Mouse (Mus musculus) heart, postnatal 10 days (tissue): ENCODE results near the gene Pgpep1. TPM values are rescaled to one million over a fixed set of nuclear protein-coding genes. Genes with fewer than 3 reads are reported as not detected.

Source experiments
- DNase-seq, 2 experiments: peaks; one replicate each; pipeline ENCODE4 v3.0.0; 2021
- intact Hi-C: fragments of 180-260 bp; cut with DNase I; formaldehyde crosslinking; loops from one replicate; pipeline ENCODE4 v1.15.1; 2025
- total RNA-seq, 2 experiments: library from RNA; stranded (reverse); gene quantifications; 2 replicates each; pipeline ENCODE4 v1.2.3; 2021

The Pgpep1 gene
- total RNA-seq, 2 experiments from 2014 or later = 39.6 to 42.9 TPM

DNA sequence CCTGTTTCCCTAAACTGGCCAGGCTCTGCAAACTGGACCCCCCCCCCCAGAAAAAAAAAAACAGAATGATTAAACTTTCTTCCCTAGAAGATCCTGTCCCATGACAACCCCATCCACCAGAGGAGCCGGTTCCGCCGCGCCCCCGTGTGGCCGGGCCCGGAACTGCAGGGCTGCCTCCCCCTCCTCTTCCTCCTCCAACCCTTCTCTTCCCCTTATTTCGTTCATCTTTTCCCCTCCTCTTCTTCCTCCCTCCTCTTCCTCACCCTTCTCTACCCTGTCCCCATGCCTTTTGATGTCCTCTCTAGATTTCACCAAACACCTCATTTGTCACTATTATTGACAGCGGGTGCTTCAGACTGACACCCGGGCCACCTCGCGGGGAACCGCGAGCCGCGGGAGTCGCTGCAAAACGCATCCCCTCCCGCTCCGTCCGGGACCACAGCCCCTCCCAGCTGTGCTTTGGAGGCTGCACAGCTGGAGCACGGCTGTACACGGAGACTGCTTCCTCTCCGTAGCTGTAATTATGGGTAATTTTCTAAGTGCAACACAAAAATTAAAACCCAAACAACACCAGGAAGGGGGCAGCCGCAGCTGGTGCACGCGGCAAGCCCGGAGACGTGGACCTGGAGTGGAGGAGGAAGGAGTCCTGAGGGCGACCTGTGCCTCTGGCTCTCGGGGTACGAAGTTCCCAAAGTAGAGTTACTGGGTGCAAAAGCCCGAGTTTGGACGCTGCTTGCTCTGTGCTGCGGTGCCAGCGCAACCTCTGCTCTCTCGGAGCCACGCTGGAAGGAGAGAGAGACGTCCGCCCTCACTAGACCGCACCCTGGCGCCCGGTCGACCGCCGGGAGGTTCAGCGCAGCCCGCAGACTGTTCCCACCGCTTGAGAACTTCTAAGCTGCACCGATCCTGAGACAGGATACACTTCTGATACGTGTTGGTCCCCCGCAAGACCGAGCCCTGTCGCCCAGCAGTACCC is 49.1 kb downstream of the Pgpep1 start:
- intact Hi-C loops = loop anchor here (5.0 kb wide), 2 partner anchors 41 to 91 kb away; partner anchors contain the start of gene Iqcn
- peak; percentile 90 to 92 for DNase-seq

DNA sequence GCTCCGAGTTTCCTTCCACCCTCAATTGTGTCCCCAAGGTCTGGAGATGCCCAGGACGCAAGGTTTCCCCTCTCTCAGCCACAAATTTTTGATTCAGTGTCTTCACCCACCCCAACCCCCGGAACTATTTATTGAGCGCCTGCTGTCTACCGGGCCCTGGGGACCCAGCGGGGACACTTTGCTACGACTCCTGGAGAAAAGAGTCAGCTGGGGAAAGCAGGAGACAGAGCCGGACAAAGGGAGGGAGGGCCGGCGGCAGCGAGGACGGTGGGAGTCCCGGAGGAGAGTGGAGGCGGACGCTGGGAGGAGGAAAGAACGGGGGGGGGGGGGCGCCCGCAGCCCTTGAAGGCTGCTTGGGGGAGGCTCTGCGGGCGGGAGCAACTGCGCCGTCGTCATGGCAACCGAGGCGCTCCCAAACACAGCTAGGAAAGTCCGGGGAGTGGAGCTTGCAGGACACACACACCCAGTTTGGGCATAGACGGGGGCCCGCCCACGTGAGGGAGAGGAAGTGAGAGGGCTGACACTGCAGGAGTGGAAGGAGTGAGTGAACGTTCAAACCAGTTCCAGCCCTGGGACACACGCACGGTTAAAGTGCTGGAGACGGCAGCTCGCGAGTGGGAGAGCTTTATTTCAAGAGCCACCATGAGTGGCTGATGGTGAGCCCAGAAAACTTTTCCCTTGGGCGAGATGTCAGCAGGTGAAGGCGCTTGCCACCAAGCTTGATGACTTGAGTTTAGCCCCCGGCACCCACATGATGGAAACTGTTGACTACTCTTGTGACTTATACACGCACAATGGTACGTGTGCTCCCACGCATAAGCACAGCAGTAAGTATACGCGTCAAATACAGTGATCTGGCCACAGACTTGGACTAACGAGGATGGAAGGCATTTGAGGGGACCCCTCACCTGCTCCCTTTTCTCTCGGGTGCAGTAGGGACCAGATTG is 50.1 kb downstream of the Pgpep1 start:
- intact Hi-C loops = loop anchor here (5.0 kb wide), 2 partner anchors 42 to 92 kb away; partner anchors contain the start of gene Iqcn
- peak; percentile 92 for DNase-seq

- DNase-seq = peak; percentile 93
- intact Hi-C loops = no loop called here
These were observed 50.8 kb downstream of the Pgpep1 start for GRCm38 (mm10) chr8:70609368-70609848.

- no peak for DNase-seq
- intact Hi-C loops = no loop called here
These were observed 51.3 kb downstream of the Pgpep1 start, which contains the start of gene Ssbp4 for GRCm38 (mm10) chr8:70608749-70609367. TSS of gene Ssbp4 (minus strand) at chr8:70608872.

DNA sequence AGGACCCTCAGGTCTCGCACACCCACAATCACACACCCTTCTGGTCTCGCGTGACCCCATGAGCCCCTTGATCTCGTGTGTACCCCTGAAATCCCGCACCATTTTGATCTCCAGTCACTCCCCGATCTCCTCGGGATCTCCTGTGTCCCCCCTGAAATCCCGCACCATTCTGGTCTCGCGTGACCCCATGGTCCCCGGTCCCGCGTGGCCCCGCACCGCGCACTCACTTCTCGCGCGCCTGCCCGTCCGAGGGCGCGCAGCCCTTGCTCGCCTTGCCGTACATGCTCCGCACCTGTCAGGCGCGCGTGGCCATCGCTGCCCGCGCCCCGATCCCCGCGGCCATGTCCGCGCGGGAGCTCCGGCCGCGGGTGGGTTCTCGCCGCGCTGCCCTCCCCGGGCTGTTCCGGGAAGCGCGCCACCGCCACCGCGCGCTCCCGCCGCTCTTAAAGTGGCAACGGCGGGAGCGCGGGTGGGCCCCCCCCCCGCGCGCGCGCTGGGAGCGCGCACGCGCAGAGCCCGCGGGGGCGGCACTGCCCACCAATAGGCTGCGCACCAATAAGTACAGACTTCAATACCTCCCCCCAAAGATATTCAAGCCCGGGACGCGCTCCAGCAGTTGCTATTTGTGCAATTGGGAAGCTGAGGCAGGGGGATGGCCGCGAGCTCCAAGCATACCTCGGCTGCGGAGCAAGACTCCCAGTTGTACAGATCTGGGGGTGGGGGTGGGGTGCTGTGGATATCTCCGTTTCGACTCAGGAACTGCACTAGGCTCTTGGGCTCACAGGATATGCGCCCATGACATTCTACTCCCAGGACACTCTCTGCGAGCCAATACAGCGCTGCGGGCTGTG is 52.1 kb downstream of the Pgpep1 start:
- intact Hi-C loops = no loop called here
- peak; percentile 64 to 70 for DNase-seq

- intact Hi-C loops = no loop called here
These were observed 52.6 kb downstream of the Pgpep1 start for GRCm38 (mm10) chr8:70607603-70607897.

GRCm38 (mm10) chr8:70606780-70607602 is 53.2 kb downstream of the Pgpep1 start:
- no peak for DNase-seq
- intact Hi-C loops = no loop called here

More at GRCm38 (mm10) chr8:70607603-70607897, 52.6 kb downstream of the Pgpep1 start:
- DNase-seq = no peak

DNA sequence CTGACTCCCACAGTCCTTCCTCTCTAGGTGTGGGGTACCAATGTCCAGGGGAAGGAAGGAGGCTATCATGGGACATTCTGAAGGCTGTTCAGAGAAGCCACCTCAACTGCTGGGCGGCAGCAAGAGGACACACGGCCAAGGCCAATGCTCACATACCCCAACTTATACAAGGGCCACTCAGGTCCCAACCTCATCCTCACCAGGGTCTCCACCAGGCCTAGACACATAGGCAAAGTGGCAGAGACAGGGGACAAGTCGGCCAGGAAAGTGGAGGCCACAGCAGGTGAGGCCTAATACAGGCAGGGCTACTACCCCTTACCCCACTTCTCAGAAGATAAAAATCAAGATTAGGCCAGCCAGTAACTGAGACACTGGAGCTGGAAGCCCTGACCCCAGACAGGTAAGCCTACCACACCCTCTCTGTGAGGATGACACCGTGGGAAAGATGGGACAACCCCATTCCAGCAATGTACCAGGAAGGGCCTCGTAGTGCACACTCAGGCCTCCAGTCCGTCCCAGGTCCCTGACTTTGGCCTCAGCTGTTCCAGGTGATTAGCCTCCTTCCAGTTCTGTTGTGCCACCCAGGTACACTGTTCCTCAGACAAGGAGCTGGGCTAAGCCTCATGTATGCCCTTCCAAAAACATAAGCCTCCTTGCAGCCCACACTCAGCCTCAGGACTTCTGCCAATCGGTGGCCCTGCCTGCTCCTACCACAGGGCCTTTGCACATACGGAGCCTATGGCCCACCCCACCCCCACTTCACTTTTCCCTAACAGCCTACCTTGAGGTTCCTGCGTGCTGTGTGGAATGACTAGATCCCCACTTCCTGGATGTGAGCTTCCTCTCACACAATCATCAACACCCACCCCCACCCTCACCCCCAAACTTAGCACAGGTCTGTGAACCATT is 54.1 kb downstream of the Pgpep1 start:
- intact Hi-C loops = no loop called here
- no peak for DNase-seq

DNA sequence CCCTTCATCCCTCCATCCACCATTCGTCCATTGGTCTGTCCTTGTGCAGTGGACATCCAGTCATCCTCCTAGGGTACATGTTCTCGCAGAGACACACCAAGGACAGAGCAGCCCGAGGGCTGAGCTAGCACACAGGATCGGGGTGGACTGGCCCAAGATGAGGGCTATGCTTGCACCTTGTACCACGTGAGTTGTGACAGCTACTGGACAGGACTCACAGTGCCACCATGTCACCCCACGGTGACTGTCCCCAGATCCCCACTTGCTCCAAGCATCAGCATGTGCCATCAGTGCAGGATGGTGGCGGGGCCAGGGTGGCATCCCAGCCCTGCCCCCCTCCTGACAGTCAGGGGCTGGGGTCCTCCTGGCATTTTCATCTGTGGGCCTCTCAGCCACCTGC is 55.6 kb downstream of the Pgpep1 start:
- DNase-seq = no peak
- intact Hi-C loops = no loop called here

GRCm38 (mm10) chr8:70602139-70602811 is 57.9 kb downstream of the Pgpep1 start:
- no peak for DNase-seq
- intact Hi-C loops = no loop called here

- DNase-seq = peak; percentile 78 to 84
- intact Hi-C loops = no loop called here
These were observed 58.9 kb downstream of the Pgpep1 start for GRCm38 (mm10) chr8:70601271-70601649.

- intact Hi-C loops = no loop called here
- peak; percentile 61 to 71 for DNase-seq
These were observed 59.5 kb downstream of the Pgpep1 start for GRCm38 (mm10) chr8:70600473-70601270.

DNA sequence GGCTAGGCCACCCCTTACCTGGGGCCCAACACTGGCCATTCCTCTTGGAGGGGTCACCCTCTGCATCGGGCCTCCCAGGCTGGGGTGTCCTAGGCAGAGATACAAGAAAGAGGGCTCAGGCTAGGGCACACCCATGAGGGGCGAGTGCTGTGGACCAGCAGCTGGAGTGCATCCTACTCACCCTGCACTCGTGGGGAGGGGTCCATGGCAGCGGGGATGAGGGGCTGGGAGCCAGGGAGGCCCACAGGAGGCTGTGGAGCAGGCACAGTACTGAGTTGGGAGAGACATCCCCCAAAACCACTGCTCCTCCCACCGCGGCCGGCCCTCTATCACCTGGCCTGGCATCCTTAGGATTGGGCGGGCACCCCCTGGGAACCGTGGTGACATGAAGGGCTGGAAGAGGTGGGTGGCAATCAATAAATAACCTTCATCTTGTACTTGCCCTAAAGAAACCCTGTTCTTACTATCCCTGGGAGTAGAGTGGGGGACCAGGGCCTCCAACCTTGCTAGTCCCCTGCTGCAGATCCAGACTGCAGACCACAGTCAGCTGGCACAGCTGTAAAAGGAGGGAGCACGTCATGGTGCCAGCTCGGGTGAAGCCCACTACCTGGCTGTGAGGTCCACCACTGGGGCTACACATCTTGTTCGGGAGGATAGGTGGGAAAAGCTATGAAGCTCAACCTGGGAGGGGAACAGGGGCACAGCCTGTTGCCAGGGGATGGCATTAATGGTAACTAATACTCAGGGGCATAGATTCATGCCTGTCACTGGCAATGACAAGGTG is 60.5 kb downstream of the Pgpep1 start:
- DNase-seq = no peak
- intact Hi-C loops = no loop called here

GRCm38 (mm10) chr8:70598722-70599121 is 61.5 kb downstream of the Pgpep1 start:
- no peak for DNase-seq
- intact Hi-C loops = no loop called here

DNA sequence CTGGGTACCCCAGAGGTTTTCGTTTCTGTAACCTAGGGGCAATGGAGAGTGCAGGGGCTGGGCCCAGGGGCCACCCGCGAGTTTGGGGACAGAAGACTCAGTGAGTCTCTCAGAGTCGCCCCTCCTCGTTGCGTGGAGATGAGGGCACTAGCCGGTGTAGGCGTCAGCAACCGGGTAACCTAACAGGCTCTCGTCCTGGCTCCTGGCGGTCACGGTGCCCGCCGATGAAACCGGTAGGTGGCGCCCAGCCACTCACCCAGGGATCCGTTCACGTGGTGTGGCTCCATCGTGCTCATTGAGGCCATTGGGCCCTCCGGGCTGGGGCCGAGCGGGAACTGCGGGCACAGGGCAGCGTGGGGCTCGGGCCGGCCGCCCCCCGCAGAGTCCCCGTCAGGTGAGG is 61.9 kb downstream of the Pgpep1 start:
- DNase-seq = peak; percentile 84 to 86
- intact Hi-C loops = no loop called here
